Mouse (Mus musculus) frontal cortex, adult (tissue): Measurements from ENCODE around the gene Thrb.

Experiments used
- ATAC-seq: cut with Nextera tagmentation; 2 replicates; pipeline ENCODE4 v1.9.2; 2017; ENCODE audit warnings: mild to moderate bottlenecking, moderate library complexity, mixed read lengths; ENCODE audit not compliant: low TSS enrichment

The Thrb gene

GRCm38 (mm10) chr14:17868326-17868725 lies 208.3 kb downstream of the Thrb start:
- ATAC-seq: no peak

GRCm38 (mm10) chr14:17875946-17876345 lies 215.9 kb downstream of the Thrb start:
- no peak for ATAC-seq

GRCm38 (mm10) chr14:17879446-17879845 lies 219.4 kb downstream of the Thrb start:
- no peak for ATAC-seq

GRCm38 (mm10) chr14:17884884-17885283 lies 224.8 kb downstream of the Thrb start:
- no peak for ATAC-seq

GRCm38 (mm10) chr14:17885320-17885719 lies 225.3 kb downstream of the Thrb start:
- ATAC-seq: no peak

GRCm38 (mm10) chr14:17894791-17895190 lies 234.7 kb downstream of the Thrb start:
- ATAC-seq: no peak

GRCm38 (mm10) chr14:17899733-17900413 lies 239.8 kb downstream of the Thrb start:
- no peak for ATAC-seq

- ATAC-seq: no peak
These were observed 240.3 kb downstream of the Thrb start for GRCm38 (mm10) chr14:17900414-17900795.

- no peak for ATAC-seq
These were observed 242.4 kb downstream of the Thrb start for GRCm38 (mm10) chr14:17902426-17902825.

- no peak for ATAC-seq
These were observed 243.1 kb downstream of the Thrb start for GRCm38 (mm10) chr14:17903121-17903520.

GRCm38 (mm10) chr14:17904554-17904953 lies 244.5 kb downstream of the Thrb start:
- ATAC-seq: peak; percentile 45; the same call in 1 of the 2 replicates

- ATAC-seq: no peak
These were observed 245.6 kb downstream of the Thrb start for GRCm38 (mm10) chr14:17905627-17906026.

GRCm38 (mm10) chr14:17906931-17907330 lies 246.9 kb downstream of the Thrb start:
- peak; percentile 84 for ATAC-seq

- no peak for ATAC-seq
These were observed 251.1 kb downstream of the Thrb start for GRCm38 (mm10) chr14:17911157-17911556.

- ATAC-seq: peak; percentile 76
These were observed 252.6 kb downstream of the Thrb start for GRCm38 (mm10) chr14:17912573-17913207.

- no peak for ATAC-seq
These were observed 255.5 kb downstream of the Thrb start for GRCm38 (mm10) chr14:17915556-17915955.

- ATAC-seq: no peak
These were observed 256.6 kb downstream of the Thrb start for GRCm38 (mm10) chr14:17916651-17917050.

- peak; percentile 32; the same call in 1 of the 2 replicates for ATAC-seq
These were observed 257.2 kb downstream of the Thrb start for GRCm38 (mm10) chr14:17917124-17917763.

- ATAC-seq: no peak
These were observed 257.8 kb downstream of the Thrb start for GRCm38 (mm10) chr14:17917899-17918298.

- ATAC-seq: no peak
These were observed 263.0 kb downstream of the Thrb start for GRCm38 (mm10) chr14:17922807-17923704.

- peak; percentile 100 for ATAC-seq
These were observed 267.4 kb downstream of the Thrb start for GRCm38 (mm10) chr14:17927469-17927868.

GRCm38 (mm10) chr14:17929585-17929984 lies 269.5 kb downstream of the Thrb start:
- ATAC-seq: no peak
